Mouse (Mus musculus) kidney, embryonic 15.5 days (tissue): ENCODE data around the gene Trub2. TPM values are rescaled to one million over a fixed set of nuclear protein-coding genes. Genes with fewer than 3 reads are reported as not detected.
A peak's percentile ranks its signal among the peaks of the same experiment; 100 is the strongest.

Experiments used
- ATAC-seq: fragments of 200-750 bp; cut with Nextera tagmentation; replicated peaks from 2 replicates; pipeline ENCODE4 v1.8.0; 2017; ENCODE audit warnings: moderate TSS enrichment; ENCODE audit not compliant: low FRiP score
- H3K27ac ChIP-seq: fragments of 300-500 bp; sonication (generic); 2 replicates; pipeline ENCODE4 v1.5.1; 2015; ENCODE audit warnings: mild to moderate bottlenecking, inconsistent platforms
- H3K27me3 ChIP-seq: fragments of 300-500 bp; sonication (generic); 2 replicates; pipeline ENCODE4 v1.6.1; 2015; ENCODE audit warnings: inconsistent platforms
- H3K36me3 ChIP-seq: fragments of 300-500 bp; sonication (generic); 2 replicates; pipeline ENCODE4 v1.6.1; 2015; ENCODE audit warnings: inconsistent platforms
- H3K4me1 ChIP-seq: fragments of 300-500 bp; sonication (generic); 2 replicates; pipeline ENCODE4 v1.6.1; 2015; ENCODE audit warnings: inconsistent platforms
- H3K4me2 ChIP-seq: fragments of 300-500 bp; sonication (generic); 2 replicates; pipeline ENCODE4 v1.6.1; 2015; ENCODE audit warnings: moderate library complexity, mild to moderate bottlenecking, inconsistent platforms
- H3K4me3 ChIP-seq: fragments of 300-500 bp; sonication (generic); replicated peaks from 2 replicates; pipeline ENCODE4 v1.5.1; 2015; ENCODE audit warnings: mild to moderate bottlenecking, inconsistent platforms
- H3K9ac ChIP-seq: fragments of 300-500 bp; sonication (generic); 2 replicates; pipeline ENCODE4 v1.6.1; 2015; ENCODE audit warnings: mild to moderate bottlenecking, inconsistent platforms
- H3K9me3 ChIP-seq: fragments of 300-500 bp; sonication (generic); replicated peaks from 2 replicates; pipeline ENCODE4 v1.6.1; 2016; ENCODE audit warnings: inconsistent platforms
- WGBS: fragments of 180-500 bp; shearing (Covaris S2); methylation state at CpG from one replicate; pipeline ENCODE4 v1.1.7; 2015; ENCODE audit warnings: mixed read lengths; 5-methylcytosine and 5-hydroxymethylcytosine counted together
- polyA plus RNA-seq: library from polyadenylated mRNA; unstranded; fragments of >200 nt; fragmentation: Nextera tagmentation; extraction: Ambion mirVana; gene quantifications from 2 replicates; pipeline ENCODE4 v1.2.1, GENCODE M21; 2015

Trub2 gene
- polyA plus RNA-seq, 1 experiment from 2014 or later = 41.8 TPM

DNA sequence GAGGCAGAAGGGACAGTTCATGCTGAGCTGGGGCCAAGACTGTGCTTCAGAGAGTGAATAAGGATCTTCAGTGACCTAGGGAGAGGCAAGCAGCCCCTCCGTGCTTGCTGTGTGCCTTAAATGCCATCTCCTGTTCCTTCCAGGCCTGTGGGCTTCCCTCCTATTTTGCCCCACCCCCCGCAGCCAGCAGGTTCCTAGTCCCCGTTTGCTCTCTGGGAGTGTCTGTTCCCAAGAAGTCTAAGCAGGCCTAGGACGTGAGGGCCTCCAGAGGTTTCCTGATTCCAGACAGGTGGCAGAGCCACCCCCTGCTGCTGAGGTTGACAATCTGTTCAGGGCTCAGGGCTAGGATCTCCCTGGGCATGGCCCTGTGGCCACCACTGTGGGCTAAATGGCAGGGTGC lies 49.5 kb downstream of the Trub2 start:
- no peaks in the 10 kb centered on the region for H3K4me1 ChIP-seq
- H3K9me3 ChIP-seq = no peaks in the 10 kb centered on the region
- 78% methylated on average over 4 of the region's 4 CpGs for WGBS
- H3K27ac ChIP-seq = peak overlapping the region; percentile 10; the same call in 1 of the 2 replicates
- H3K4me2 ChIP-seq = no peak overlapping the region
- H3K36me3 ChIP-seq = peaks cover 65% of the 10 kb centered on the region
- no peak overlapping the region for H3K4me3 ChIP-seq
- ATAC-seq = no peak
- H3K27me3 ChIP-seq = no peaks in the 10 kb centered on the region
- no peak overlapping the region for H3K9ac ChIP-seq

- H3K36me3 ChIP-seq = peaks cover 79% of the 10 kb centered on the region
These were observed 50.9 kb downstream of the Trub2 start for GRCm38 (mm10) chr2:29737209-29737925.

DNA sequence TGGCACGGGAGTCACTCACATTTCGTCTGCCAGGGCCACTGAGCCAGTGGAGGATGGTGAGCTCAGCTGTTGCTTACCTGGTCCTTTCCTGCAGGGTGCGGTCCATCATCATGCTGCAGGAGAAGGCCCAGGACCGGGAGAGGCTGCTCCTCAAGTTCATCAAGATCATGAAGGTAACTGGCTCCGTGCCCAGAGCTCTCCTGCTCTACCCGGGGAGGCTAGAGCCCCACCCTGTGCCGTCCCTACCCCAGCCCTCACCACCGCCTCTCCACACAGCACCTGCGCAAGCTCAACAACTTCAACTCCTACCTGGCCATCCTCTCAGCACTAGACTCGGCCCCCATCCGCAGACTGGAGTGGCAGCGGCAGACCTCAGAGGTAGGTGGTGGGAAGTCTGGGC lies 52.6 kb downstream of the Trub2 start:
- H3K27me3 ChIP-seq = no peaks in the 10 kb centered on the region
- H3K4me2 ChIP-seq = no peak overlapping the region
- 90% methylated on average over 12 of the region's 12 CpGs for WGBS
- H3K9ac ChIP-seq = no peak overlapping the region
- no peaks in the 10 kb centered on the region for H3K9me3 ChIP-seq
- H3K4me3 ChIP-seq = no peak overlapping the region
- ATAC-seq = no peak
- peaks cover 87% of the 10 kb centered on the region for H3K36me3 ChIP-seq
- H3K4me1 ChIP-seq = no peaks in the 10 kb centered on the region
- H3K27ac ChIP-seq = no peak overlapping the region

More at GRCm38 (mm10) chr2:29737209-29737925, 50.9 kb downstream of the Trub2 start:
- no peaks in the 10 kb centered on the region for H3K4me1 ChIP-seq
- no peak for ATAC-seq
- H3K9me3 ChIP-seq = no peaks in the 10 kb centered on the region
- no peak overlapping the region for H3K27ac ChIP-seq
- no peaks in the 10 kb centered on the region for H3K27me3 ChIP-seq
- WGBS = 87% methylated on average over 12 of the region's 12 CpGs
- H3K4me3 ChIP-seq = no peak overlapping the region
- no peak overlapping the region for H3K4me2 ChIP-seq
- no peak overlapping the region for H3K9ac ChIP-seq

GRCm38 (mm10) chr2:29733348-29733747 lies 55.0 kb downstream of the Trub2 start:
- 96% methylated on average over 5 of the region's 5 CpGs for WGBS
- no peak overlapping the region for H3K9ac ChIP-seq
- no peak overlapping the region for H3K4me3 ChIP-seq
- no peak overlapping the region for H3K27ac ChIP-seq
- ATAC-seq = no peak
- no peaks in the 10 kb centered on the region for H3K9me3 ChIP-seq
- peaks cover 89% of the 10 kb centered on the region for H3K36me3 ChIP-seq
- H3K4me1 ChIP-seq = no peaks in the 10 kb centered on the region
- H3K27me3 ChIP-seq = no peaks in the 10 kb centered on the region
- H3K4me2 ChIP-seq = no peak overlapping the region

DNA sequence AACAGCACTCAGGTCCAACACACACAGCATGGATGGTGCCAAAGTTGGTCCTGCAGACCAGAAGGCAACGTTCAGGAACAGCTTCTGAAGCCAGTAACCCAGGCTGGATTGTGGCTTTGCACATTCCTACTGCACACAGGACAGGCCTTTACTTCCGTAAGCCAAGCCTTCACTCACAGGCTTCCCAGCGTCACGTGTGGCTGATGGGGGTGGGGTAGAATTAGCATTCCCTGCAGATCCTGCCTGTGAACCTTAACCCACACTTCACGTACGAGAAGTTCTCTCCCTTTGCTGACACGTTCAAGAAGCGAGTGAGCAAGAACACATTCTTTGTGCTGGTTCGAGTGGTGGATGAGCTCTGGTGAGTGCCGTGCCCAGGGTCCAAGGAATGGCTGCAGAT lies 55.7 kb downstream of the Trub2 start:
- Histone ChIP-seq H3K27me3 (no peaks in the 10 kb centered on the region), H3K4me1 (no peaks in the 10 kb centered on the region), H3K9ac (no peak overlapping the region), H3K4me2 (no peak overlapping the region), H3K27ac (no peak overlapping the region), H3K36me3 (peaks cover 89% of the 10 kb centered on the region), H3K9me3 (no peaks in the 10 kb centered on the region), H3K4me3 (no peak overlapping the region)
- 86% methylated on average over 10 of the region's 10 CpGs for WGBS
- ATAC-seq = no peak

DNA sequence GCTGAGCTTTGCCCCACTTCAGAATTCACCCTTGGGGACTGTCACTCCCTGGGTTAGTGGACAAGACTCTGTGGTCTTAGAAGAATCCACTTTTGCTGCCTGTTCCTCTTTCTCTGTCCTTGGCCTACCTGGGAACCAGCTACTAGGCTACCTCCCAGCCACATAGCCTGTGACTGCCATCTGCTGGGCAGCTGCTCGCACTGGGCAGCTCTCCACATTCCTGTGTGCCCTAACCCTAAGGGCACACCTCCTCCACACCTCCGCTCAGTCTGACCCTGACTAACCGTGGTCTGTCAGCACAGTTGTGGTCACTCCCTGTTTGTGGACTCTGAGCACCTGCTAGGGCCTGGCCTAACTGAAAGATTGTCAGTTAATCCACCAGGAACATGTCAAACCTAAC lies 56.8 kb downstream of the Trub2 start:
- no peaks in the 10 kb centered on the region for H3K4me1 ChIP-seq
- WGBS = 52% methylated on average over 3 of the region's 3 CpGs
- H3K9me3 ChIP-seq = no peaks in the 10 kb centered on the region
- H3K36me3 ChIP-seq = peaks cover 88% of the 10 kb centered on the region
- H3K27me3 ChIP-seq = no peaks in the 10 kb centered on the region
- ATAC-seq = no peak
- no peak overlapping the region for H3K4me2 ChIP-seq
- no peak overlapping the region for H3K27ac ChIP-seq
- no peak overlapping the region for H3K4me3 ChIP-seq
- no peak overlapping the region for H3K9ac ChIP-seq

DNA sequence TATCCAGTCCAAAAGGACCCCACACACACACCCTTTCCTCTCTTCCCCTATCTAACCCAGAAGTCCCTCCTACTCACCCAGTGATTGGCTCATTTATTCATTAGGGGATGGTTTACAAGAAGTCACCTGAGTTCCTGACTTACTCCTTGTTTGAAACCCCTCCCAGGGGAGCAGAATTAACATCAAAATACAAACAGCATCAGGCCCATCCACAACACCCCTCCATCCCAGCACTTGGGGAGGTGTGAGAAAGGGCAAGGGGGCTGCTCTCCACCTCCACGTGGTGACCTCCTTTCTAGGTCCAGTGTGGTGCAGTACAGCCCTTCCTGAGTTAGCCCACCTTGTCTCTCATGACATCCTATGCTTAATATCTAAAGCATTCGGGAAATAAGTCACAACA lies 58.8 kb downstream of the Trub2 start:
- Histone ChIP-seq H3K9me3 (no peaks in the 10 kb centered on the region), H3K27me3 (no peaks in the 10 kb centered on the region), H3K4me2 (no peak overlapping the region), H3K27ac (no peak overlapping the region), H3K4me3 (no peak overlapping the region), H3K9ac (no peak overlapping the region), H3K36me3 (peaks cover 90% of the 10 kb centered on the region), H3K4me1 (no peaks in the 10 kb centered on the region)
- WGBS = 46% methylated on average over 2 of the region's 2 CpGs
- no peak for ATAC-seq

DNA sequence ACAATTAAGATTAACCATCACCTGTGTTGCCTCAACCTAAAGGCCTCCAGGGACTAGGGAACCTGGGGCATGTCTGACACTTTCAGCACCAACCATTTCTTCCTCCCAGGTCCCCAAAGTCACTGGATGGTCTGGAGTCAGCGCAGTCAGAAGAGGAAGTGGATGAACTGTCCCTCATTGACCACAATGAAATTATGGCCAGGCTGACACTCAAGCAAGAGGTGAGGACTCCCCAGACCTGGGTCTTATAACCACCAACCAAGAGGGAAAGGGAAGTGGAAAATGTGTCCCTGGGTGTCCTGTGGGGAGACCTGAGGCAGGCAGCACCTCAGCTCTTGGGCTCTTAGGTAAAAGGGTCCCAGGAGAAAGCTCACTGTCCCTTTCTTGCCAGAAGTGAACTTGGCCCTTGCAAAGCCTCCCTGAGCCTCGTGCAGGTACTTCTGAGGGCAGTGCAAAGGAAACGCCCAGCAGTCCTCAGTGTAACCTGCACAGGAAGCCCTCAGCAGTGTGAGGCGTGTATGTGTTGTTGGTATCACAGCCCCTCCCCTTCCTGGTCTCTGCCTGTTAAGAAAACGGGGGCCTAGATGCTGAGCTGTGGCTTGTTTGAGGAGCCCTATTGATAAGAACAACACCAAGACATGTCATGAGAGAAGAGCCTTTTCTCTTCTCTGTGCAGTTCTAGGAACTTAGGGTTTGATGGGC lies 63.5 kb downstream of the Trub2 start:
- Histone ChIP-seq H3K27ac (no peak overlapping the region), H3K36me3 (peaks cover 80% of the 10 kb centered on the region), H3K4me2 (no peak overlapping the region), H3K27me3 (no peaks in the 10 kb centered on the region), H3K4me3 (no peak overlapping the region), H3K4me1 (no peaks in the 10 kb centered on the region), H3K9ac (no peak overlapping the region), H3K9me3 (no peaks in the 10 kb centered on the region)
- 72% methylated on average over 5 of the region's 5 CpGs for WGBS
- no peak for ATAC-seq

DNA sequence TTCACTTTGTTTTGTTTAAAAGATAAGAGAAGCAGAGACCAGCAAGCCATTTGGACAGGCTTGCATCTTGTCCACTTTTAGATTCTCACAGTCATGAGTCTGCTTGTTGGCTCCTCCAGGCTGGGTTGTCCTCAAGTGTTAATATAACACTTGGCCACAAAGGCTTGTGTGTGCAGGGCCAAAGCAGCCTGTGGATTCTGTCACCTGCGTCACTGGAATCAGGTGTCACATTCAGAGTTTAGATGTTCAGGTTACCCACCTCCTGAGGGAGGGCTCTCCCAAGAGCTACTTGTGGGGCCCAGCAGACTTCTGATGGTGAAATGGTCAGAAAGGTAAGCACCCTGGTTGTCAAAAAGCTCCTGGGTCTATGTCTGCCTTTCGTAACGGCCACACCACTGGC lies 65.2 kb downstream of the Trub2 start:
- no peak overlapping the region for H3K4me3 ChIP-seq
- 80% methylated on average over 3 of the region's 3 CpGs for WGBS
- H3K4me2 ChIP-seq = no peak overlapping the region
- H3K4me1 ChIP-seq = no peaks in the 10 kb centered on the region
- no peak for ATAC-seq
- H3K9ac ChIP-seq = no peak overlapping the region
- no peak overlapping the region for H3K27ac ChIP-seq
- H3K36me3 ChIP-seq = peaks cover 77% of the 10 kb centered on the region
- no peaks in the 10 kb centered on the region for H3K27me3 ChIP-seq
- no peaks in the 10 kb centered on the region for H3K9me3 ChIP-seq

DNA sequence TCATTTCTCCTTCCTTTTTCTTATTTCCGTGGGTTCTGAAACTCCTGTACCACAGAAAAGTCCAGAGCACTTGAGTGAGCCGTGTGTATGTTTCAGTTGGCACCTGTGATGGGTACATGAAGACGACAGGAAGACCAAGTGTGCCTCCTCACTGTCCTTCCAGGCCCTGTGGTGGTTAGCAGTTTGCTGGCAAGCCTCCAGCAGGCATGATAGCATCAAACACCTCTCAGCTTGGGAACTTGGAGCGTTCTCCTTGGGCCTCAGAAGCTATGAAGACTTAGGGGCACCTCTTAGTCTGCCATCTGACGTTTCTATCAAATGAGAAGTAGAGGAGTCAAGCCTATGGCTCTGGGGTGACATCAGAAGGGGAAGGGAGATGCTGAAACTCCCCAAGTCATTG lies 69.7 kb downstream of the Trub2 start:
- H3K4me3 ChIP-seq = no peak overlapping the region
- H3K4me1 ChIP-seq = peaks cover 16% of the 10 kb centered on the region
- H3K27me3 ChIP-seq = no peaks in the 10 kb centered on the region
- peaks cover 53% of the 10 kb centered on the region for H3K36me3 ChIP-seq
- no peaks in the 10 kb centered on the region for H3K9me3 ChIP-seq
- no peak overlapping the region for H3K4me2 ChIP-seq
- WGBS = 76% methylated on average over 5 of the region's 5 CpGs
- H3K9ac ChIP-seq = no peak overlapping the region
- H3K27ac ChIP-seq = no peak overlapping the region
- no peak for ATAC-seq

DNA sequence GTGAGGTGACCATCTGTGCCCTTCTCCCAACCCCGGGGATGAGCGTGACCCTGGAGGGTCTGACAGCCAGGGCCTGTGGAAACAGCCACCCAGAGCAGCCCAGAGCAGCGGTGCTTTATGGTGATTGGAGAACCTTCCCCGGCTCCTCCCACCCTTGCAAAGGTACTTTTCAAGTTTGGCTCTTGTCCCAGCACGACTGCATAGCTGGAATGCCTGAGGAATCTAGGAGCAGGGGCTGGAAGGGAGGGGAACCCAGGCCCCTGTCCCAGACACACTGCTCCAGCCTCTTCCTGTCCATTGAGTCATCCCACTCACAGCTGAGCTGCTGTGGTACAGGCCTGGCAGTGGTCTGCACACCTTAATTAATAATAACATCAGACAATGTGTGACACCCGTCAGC lies 71.6 kb downstream of the Trub2 start:
- H3K27me3 ChIP-seq = no peaks in the 10 kb centered on the region
- no peak overlapping the region for H3K4me3 ChIP-seq
- ATAC-seq = peak; percentile 89
- H3K27ac ChIP-seq = peak overlapping the region; percentile 91
- no peaks in the 10 kb centered on the region for H3K9me3 ChIP-seq
- H3K36me3 ChIP-seq = peaks cover 49% of the 10 kb centered on the region
- H3K4me1 ChIP-seq = peaks cover 16% of the 10 kb centered on the region
- no peak overlapping the region for H3K4me2 ChIP-seq
- no peak overlapping the region for H3K9ac ChIP-seq
- WGBS = 25% methylated on average over 6 of the region's 6 CpGs

DNA sequence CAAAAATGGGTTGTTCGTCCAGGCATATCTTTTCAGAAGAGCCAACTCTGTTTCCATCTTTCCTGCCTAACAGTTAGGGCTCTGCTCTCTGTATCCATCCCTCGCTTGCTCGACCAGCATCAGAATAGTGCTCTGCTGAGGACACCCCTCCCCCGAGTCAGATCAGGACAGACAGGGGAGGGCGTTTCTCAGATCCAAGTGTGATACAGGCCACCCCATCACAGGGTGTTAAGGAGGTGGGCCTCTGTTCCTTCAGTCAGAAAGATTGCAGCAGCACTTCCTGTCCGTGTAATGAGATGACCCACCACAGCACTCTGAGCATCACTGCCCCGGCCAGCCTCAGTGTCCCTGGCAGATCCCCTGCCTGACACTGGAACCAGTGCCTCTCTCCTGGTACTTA lies 72.2 kb downstream of the Trub2 start:
- Histone ChIP-seq H3K27ac (peak overlapping the region; percentile 91), H3K27me3 (no peaks in the 10 kb centered on the region), H3K4me2 (no peak overlapping the region), H3K36me3 (peaks cover 50% of the 10 kb centered on the region), H3K4me1 (peaks cover 16% of the 10 kb centered on the region), H3K4me3 (no peak overlapping the region), H3K9ac (no peak overlapping the region), H3K9me3 (no peaks in the 10 kb centered on the region)
- WGBS = 27% methylated on average over 7 of the region's 7 CpGs
- peak; percentile 50; the same call in 1 of the 2 replicates for ATAC-seq
